Mouse (Mus musculus): Measurements from ENCODE around the gene Tcl1b2. TPM values are rescaled to one million over a fixed set of nuclear protein-coding genes. Genes with fewer than 3 reads are reported as not detected.
"Not testable (repeated sequence)": the region's sequence is repeated elsewhere in the genome, so short reads cannot be mapped to it uniquely, and the experiment has no call there.

Tcl1b2 gene
- polyA plus RNA-seq, 1 experiment from 2014 or later: not detected

DNA sequence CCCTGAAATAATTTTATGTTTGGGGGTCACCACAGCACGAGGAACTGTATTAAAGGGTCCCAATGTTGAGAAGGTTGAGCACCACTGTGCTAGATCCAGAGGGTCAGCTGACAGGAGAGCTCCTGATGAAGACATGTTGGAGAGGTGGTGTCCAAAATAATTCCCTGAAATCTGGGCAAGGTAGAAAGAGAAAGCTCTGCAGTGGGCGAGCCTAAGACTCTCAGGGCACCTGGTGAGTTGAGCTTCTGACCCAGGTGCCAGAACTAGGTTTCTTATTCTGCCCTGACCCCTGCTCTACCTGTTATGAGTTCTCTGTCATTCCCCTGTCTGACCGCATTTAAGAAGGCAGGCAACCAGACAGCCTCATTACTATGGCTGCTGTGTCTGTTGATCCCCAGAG, 30.2 kb downstream of the Tcl1b2 start, which contains the start of gene Tcl1b5:
TSS of gene Tcl1b5 (plus strand) at position 301 of the 400 bp plus-strand sequence.
- H3K27ac ChIP-seq (replicated peaks; ENCODE audit: low read depth, low read length); DNase-seq (ENCODE audit: low spot score); ATAC-seq (ENCODE audit: low read depth); H3K36me3 ChIP-seq (ENCODE audit: control insufficient read depth, insufficient read depth, low read length); H3K9ac ChIP-seq (ENCODE audit: low read depth, low read length); H3K4me2 ChIP-seq (ENCODE audit: low read depth, low read length); H3K27me3 ChIP-seq (replicated peaks; ENCODE audit: control insufficient read depth, insufficient read depth, low read length); H3K4me1 ChIP-seq (ENCODE audit: control insufficient read depth, insufficient read depth, low read length); H3K4me3 ChIP-seq (ENCODE audit: low read depth, low read length); H3K9me3 ChIP-seq (ENCODE audit: control insufficient read depth, low read length): not testable (repeated sequence)
- WGBS: 58% methylated on average over 3 of the region's 3 CpGs

DNA sequence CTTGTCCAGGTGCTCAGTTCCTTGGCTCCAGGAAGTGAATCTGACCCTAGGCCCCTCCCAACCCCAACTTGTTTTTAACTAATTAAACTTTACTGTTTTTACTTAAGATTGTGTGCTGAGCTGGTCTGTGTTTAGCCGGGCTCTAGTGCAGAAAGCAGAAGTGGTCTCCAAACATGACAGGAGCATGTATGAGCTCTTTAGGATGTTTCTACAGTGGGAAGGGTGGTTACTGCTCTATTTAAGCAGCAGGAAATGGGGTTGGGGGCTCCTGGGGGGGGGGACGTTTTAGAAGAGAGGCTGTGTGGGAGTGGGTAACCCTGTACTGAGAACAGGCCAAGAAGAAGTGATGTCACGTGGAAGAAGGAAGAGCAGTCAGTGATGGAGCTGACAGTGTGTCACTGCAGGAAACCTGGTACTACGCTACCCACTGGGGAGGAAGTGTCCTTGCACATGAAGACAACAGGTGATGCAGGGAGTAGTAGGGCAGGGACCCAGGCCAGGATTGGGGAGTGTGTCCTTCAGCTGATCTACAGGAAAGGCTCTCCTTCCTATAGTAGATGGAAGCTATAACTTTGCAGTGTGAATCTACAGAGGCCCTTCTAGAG, 35.3 kb downstream of the Tcl1b2 start:
- not testable (repeated sequence) for H3K36me3 ChIP-seq (ENCODE audit: control insufficient read depth, insufficient read depth, low read length); ATAC-seq (ENCODE audit: low read depth); H3K27ac ChIP-seq (replicated peaks; ENCODE audit: low read depth, low read length); H3K4me1 ChIP-seq (ENCODE audit: control insufficient read depth, insufficient read depth, low read length); DNase-seq (ENCODE audit: low spot score); H3K9me3 ChIP-seq (ENCODE audit: control insufficient read depth, low read length); H3K4me2 ChIP-seq (ENCODE audit: low read depth, low read length); H3K27me3 ChIP-seq (replicated peaks; ENCODE audit: control insufficient read depth, insufficient read depth, low read length); H3K4me3 ChIP-seq (ENCODE audit: low read depth, low read length); H3K9ac ChIP-seq (ENCODE audit: low read depth, low read length)
- 78% methylated on average over 4 of the region's 4 CpGs for WGBS

DNA sequence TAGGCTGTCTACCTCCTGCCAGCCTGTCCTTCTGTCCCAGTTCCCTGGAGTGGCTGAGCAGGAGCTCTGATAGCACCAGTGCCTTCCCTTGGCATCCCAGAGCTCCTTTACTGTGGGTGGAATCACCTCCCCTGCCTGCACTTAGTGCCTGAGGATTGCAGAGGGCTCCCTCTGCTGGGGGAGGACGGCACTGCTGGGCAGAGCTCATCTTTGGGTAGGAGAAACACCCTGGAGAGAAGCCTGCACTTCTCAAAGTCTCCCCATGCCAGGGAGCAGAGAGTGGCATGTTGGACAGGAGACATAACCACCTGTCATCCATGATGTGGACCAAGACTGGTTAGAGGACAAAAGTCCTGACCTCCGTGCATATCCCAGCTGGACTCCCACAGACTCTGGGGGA, 43.2 kb downstream of the Tcl1b2 start:
- DNase-seq (ENCODE audit: low spot score); H3K9me3 ChIP-seq (ENCODE audit: control insufficient read depth, low read length); H3K4me3 ChIP-seq (ENCODE audit: low read depth, low read length); H3K9ac ChIP-seq (ENCODE audit: low read depth, low read length); H3K27me3 ChIP-seq (replicated peaks; ENCODE audit: control insufficient read depth, insufficient read depth, low read length); ATAC-seq (ENCODE audit: low read depth); H3K27ac ChIP-seq (replicated peaks; ENCODE audit: low read depth, low read length); H3K36me3 ChIP-seq (ENCODE audit: control insufficient read depth, insufficient read depth, low read length); H3K4me2 ChIP-seq (ENCODE audit: low read depth, low read length); H3K4me1 ChIP-seq (ENCODE audit: control insufficient read depth, insufficient read depth, low read length): not testable (repeated sequence)
- WGBS: 39% methylated on average over 2 of the region's 2 CpGs

GRCm38 (mm10) chr12:105190743-105191142, 44.9 kb downstream of the Tcl1b2 start, which contains the start of gene Tcl1b3:
Gene Tcl1b3, plus strand, starts transcription at chr12:105191043.
- H3K4me3 ChIP-seq (ENCODE audit: low read depth, low read length): not testable (repeated sequence)
- WGBS: 94% methylated on average over 6 of the region's 6 CpGs

GRCm38 (mm10) chr12:105199684-105200497, 54.1 kb downstream of the Tcl1b2 start:
- ATAC-seq (ENCODE audit: low read depth); DNase-seq (ENCODE audit: low spot score); H3K27me3 ChIP-seq (replicated peaks; ENCODE audit: control insufficient read depth, insufficient read depth, low read length); H3K36me3 ChIP-seq (ENCODE audit: control insufficient read depth, insufficient read depth, low read length); H3K4me2 ChIP-seq (ENCODE audit: low read depth, low read length); H3K4me1 ChIP-seq (ENCODE audit: control insufficient read depth, insufficient read depth, low read length); H3K4me3 ChIP-seq (ENCODE audit: low read depth, low read length); H3K9me3 ChIP-seq (ENCODE audit: control insufficient read depth, low read length); H3K27ac ChIP-seq (replicated peaks; ENCODE audit: low read depth, low read length); H3K9ac ChIP-seq (ENCODE audit: low read depth, low read length): not testable (repeated sequence)
- WGBS: 44% methylated on average over 7 of the region's 7 CpGs

More at GRCm38 (mm10) chr12:105190743-105191142, 44.9 kb downstream of the Tcl1b2 start, which contains the start of gene Tcl1b3:
- H3K36me3 ChIP-seq (ENCODE audit: control insufficient read depth, insufficient read depth, low read length); H3K27ac ChIP-seq (replicated peaks; ENCODE audit: low read depth, low read length); ATAC-seq (ENCODE audit: low read depth); H3K27me3 ChIP-seq (replicated peaks; ENCODE audit: control insufficient read depth, insufficient read depth, low read length); H3K9me3 ChIP-seq (ENCODE audit: control insufficient read depth, low read length); H3K9ac ChIP-seq (ENCODE audit: low read depth, low read length); H3K4me2 ChIP-seq (ENCODE audit: low read depth, low read length); DNase-seq (ENCODE audit: low spot score); H3K4me1 ChIP-seq (ENCODE audit: control insufficient read depth, insufficient read depth, low read length): not testable (repeated sequence)

DNA sequence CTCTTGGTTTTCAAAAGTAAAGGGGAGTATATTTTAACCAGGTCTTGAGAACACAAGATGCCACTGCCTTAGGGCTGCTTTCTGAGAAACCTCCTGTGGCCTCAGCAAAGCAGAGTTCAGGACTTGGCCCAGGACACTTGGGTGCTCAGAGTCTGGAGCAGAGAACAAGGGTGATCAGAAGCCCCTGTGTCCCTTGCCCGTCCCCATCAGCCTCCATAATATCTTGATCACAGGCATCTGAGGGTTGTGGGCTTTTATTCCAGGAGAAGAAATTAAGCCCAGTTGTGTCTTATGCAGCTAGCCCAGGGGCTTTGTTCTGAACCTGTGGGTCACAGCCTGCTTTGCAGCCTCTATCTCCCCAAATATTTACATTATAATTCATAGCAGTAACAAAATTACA, 55.8 kb downstream of the Tcl1b2 start, which contains the start of gene Tcl1b4:
TSS of gene Tcl1b4 (plus strand) at position 301 of the 400 bp plus-strand sequence.
- not testable (repeated sequence) for H3K27ac ChIP-seq (replicated peaks; ENCODE audit: low read depth, low read length); H3K4me1 ChIP-seq (ENCODE audit: control insufficient read depth, insufficient read depth, low read length); H3K36me3 ChIP-seq (ENCODE audit: control insufficient read depth, insufficient read depth, low read length); ATAC-seq (ENCODE audit: low read depth); H3K9ac ChIP-seq (ENCODE audit: low read depth, low read length); H3K4me3 ChIP-seq (ENCODE audit: low read depth, low read length); H3K4me2 ChIP-seq (ENCODE audit: low read depth, low read length); H3K9me3 ChIP-seq (ENCODE audit: control insufficient read depth, low read length); H3K27me3 ChIP-seq (replicated peaks; ENCODE audit: control insufficient read depth, insufficient read depth, low read length); DNase-seq (ENCODE audit: low spot score)
- WGBS: 71% methylated on average over 1 of the region's 1 CpGs

Other genes starting within 250 kb of the Tcl1b2 start
- 1.8 and 3.0 TPM in 2 replicates for gene Syne3, start 136.2 kb upstream of the Tcl1b2 start, polyA plus RNA-seq (2014; fragmentation: Nextera tagmentation; extraction: Ambion mirVana)
- gene Glrx5, start 113.3 kb upstream of the Tcl1b2 start, polyA plus RNA-seq (2014; fragmentation: Nextera tagmentation; extraction: Ambion mirVana): 183 and 186 TPM in 2 replicates
- not detected in 2 replicates for gene Tcl1b1, start 13.7 kb downstream of the Tcl1b2 start, polyA plus RNA-seq (2014; fragmentation: Nextera tagmentation; extraction: Ambion mirVana)
- not detected in 2 replicates for gene Tcl1b5, start 30.3 kb downstream of the Tcl1b2 start, polyA plus RNA-seq (2014; fragmentation: Nextera tagmentation; extraction: Ambion mirVana)
- not detected in 2 replicates for gene Tcl1b3, start 45.0 kb downstream of the Tcl1b2 start, polyA plus RNA-seq (2014; fragmentation: Nextera tagmentation; extraction: Ambion mirVana)
- gene Tcl1b4, start 55.9 kb downstream of the Tcl1b2 start, polyA plus RNA-seq (2014; fragmentation: Nextera tagmentation; extraction: Ambion mirVana): not detected in 2 replicates
- gene Tcl1, start 76.8 kb downstream of the Tcl1b2 start, polyA plus RNA-seq (2014; fragmentation: Nextera tagmentation; extraction: Ambion mirVana): not detected in 2 replicates
- 0.32 and 0.63 TPM in 2 replicates for gene Tunar, start 187.9 kb downstream of the Tcl1b2 start, polyA plus RNA-seq (2014; fragmentation: Nextera tagmentation; extraction: Ambion mirVana)

Data from embryonic facial prominence, embryonic 14.5 days (tissue).